Mouse (Mus musculus) E14TG2a.4 (cell line): ENCODE measurements around the gene Trio.

Experiments
- H3K27me3 ChIP-seq: 2 replicates; pipeline ENCODE4 v1.6.1; 2014; ENCODE audit warnings: low read length, control low read depth; ENCODE audit not compliant: insufficient read depth
- H3K36me3 ChIP-seq: 2 replicates; pipeline ENCODE4 v1.6.1; 2014; ENCODE audit warnings: low read length, control low read depth; ENCODE audit not compliant: insufficient read depth
- H3K4me1 ChIP-seq: replicated peaks from 2 replicates; pipeline ENCODE4 v1.6.1; 2014; ENCODE audit warnings: low read depth, low read length, control low read depth
- H3K4me3 ChIP-seq: replicated peaks from 2 replicates; pipeline ENCODE4 v1.5.1; 2014; ENCODE audit warnings: mild to moderate bottlenecking, low read length
- H3K9me3 ChIP-seq: 2 replicates; pipeline ENCODE4 v1.6.1; 2014; ENCODE audit warnings: low read length, control low read depth
- CTCF ChIP-seq: conservative IDR thresholded peaks from 2 replicates; pipeline ENCODE4 v1.5.1; 2014; ENCODE audit warnings: low read length
- NANOG ChIP-seq: IDR thresholded peaks from 2 replicates; pipeline ENCODE4 v1.6.1; 2014; ENCODE audit warnings: borderline replicate concordance, low read length, mixed read lengths
- POU5F1 ChIP-seq: IDR thresholded peaks from 2 replicates; pipeline ENCODE4 v1.6.1; 2014; ENCODE audit warnings: low read length, borderline replicate concordance

The Trio gene

GRCm38 (mm10) chr15:27801177-27801576, 224.5 kb downstream of the Trio start:
- no peaks in the 10 kb centered on the region for H3K27me3 ChIP-seq
- TF ChIP-seq CTCF, result no peak
- no peak for TF ChIP-seq NANOG
- TF ChIP-seq POU5F1, result no peak
- peaks cover 54% of the 10 kb centered on the region for H3K4me1 ChIP-seq
- no peak overlapping the region for H3K4me3 ChIP-seq
- peaks cover 16% of the 10 kb centered on the region for H3K36me3 ChIP-seq
- no peaks in the 10 kb centered on the region for H3K9me3 ChIP-seq

- Histone ChIP-seq H3K4me3 (no peak overlapping the region), H3K4me1 (peaks cover 39% of the 10 kb centered on the region), H3K36me3 (peaks cover 7% of the 10 kb centered on the region; the same call in 1 of the 2 replicates), H3K27me3 (no peaks in the 10 kb centered on the region), H3K9me3 (no peaks in the 10 kb centered on the region)
- TF ChIP-seq POU5F1 (no peak), NANOG (no peak), CTCF (no peak)
Observed at GRCm38 (mm10) chr15:27797480-27798155, 228.0 kb downstream of the Trio start.

- TF ChIP-seq CTCF (no peak), NANOG (no peak), POU5F1 (no peak)
- peaks cover 36% of the 10 kb centered on the region for H3K4me1 ChIP-seq
- H3K36me3 ChIP-seq, result peaks cover 7% of the 10 kb centered on the region; the same call in 1 of the 2 replicates
- H3K4me3 ChIP-seq, result no peak overlapping the region
- no peaks in the 10 kb centered on the region for H3K9me3 ChIP-seq
- no peaks in the 10 kb centered on the region for H3K27me3 ChIP-seq
Observed at GRCm38 (mm10) chr15:27796868-27797222, 228.8 kb downstream of the Trio start.

GRCm38 (mm10) chr15:27795942-27796867, 229.4 kb downstream of the Trio start:
- no peak overlapping the region for H3K4me3 ChIP-seq
- H3K36me3 ChIP-seq, result peaks cover 7% of the 10 kb centered on the region; the same call in 1 of the 2 replicates
- H3K9me3 ChIP-seq, result no peaks in the 10 kb centered on the region
- TF ChIP-seq POU5F1 (no peak), NANOG (no peak), CTCF (no peak)
- no peaks in the 10 kb centered on the region for H3K27me3 ChIP-seq
- peaks cover 33% of the 10 kb centered on the region for H3K4me1 ChIP-seq

GRCm38 (mm10) chr15:27793284-27793683, 232.4 kb downstream of the Trio start:
- no peak overlapping the region for H3K4me3 ChIP-seq
- TF ChIP-seq POU5F1 (no peak), NANOG (no peak)

GRCm38 (mm10) chr15:27792473-27792872, 233.2 kb downstream of the Trio start:
- Histone ChIP-seq H3K27me3 (0 out of 2 replicates have a peak, but pooled peaks cover 7% of the 10 kb centered on the region), H3K4me3 (no peak overlapping the region), H3K9me3 (no peaks in the 10 kb centered on the region), H3K4me1 (peaks cover 24% of the 10 kb centered on the region), H3K36me3 (no peaks in the 10 kb centered on the region)
- TF ChIP-seq CTCF, result no peak
- TF ChIP-seq POU5F1, result no peak
- TF ChIP-seq NANOG, result no peak

More at GRCm38 (mm10) chr15:27793284-27793683, 232.4 kb downstream of the Trio start:
- Histone ChIP-seq H3K27me3 (0 out of 2 replicates have a peak, but pooled peaks cover 5% of the 10 kb centered on the region), H3K4me1 (peaks cover 17% of the 10 kb centered on the region), H3K36me3 (peaks cover 4% of the 10 kb centered on the region; the same call in 1 of the 2 replicates), H3K9me3 (no peaks in the 10 kb centered on the region)

GRCm38 (mm10) chr15:27791141-27791540, 234.5 kb downstream of the Trio start:
- Histone ChIP-seq H3K4me3 (no peak overlapping the region), H3K36me3 (no peaks in the 10 kb centered on the region), H3K4me1 (peaks cover 24% of the 10 kb centered on the region), H3K9me3 (no peaks in the 10 kb centered on the region), H3K27me3 (0 out of 2 replicates have a peak, but pooled peaks cover 7% of the 10 kb centered on the region)
- TF ChIP-seq POU5F1 (no peak), CTCF (no peak), NANOG (no peak)

GRCm38 (mm10) chr15:27790699-27791098, 234.9 kb downstream of the Trio start:
- H3K4me1 ChIP-seq, result peaks cover 24% of the 10 kb centered on the region
- no peaks in the 10 kb centered on the region for H3K36me3 ChIP-seq
- TF ChIP-seq NANOG (no peak), POU5F1 (no peak), CTCF (no peak)
- H3K27me3 ChIP-seq, result 0 out of 2 replicates have a peak, but pooled peaks cover 7% of the 10 kb centered on the region
- H3K4me3 ChIP-seq, result no peak overlapping the region
- no peaks in the 10 kb centered on the region for H3K9me3 ChIP-seq
